Mouse (Mus musculus): ENCODE data around the gene Tmem177.

Tmem177 gene

GRCm38 (mm10) chr1:119912953-119913814, at the start of gene Tmem177:
Gene Tmem177 (minus strand): TSS chr1:119913208.
- peak; percentile 89 for DNase-seq

- DNase-seq: no peak
Observed at GRCm38 (mm10) chr1:119959920-119960319, 46.9 kb upstream of the Tmem177 start.

GRCm38 (mm10) chr1:119959464-119959863, 46.5 kb upstream of the Tmem177 start:
- no peak for DNase-seq

GRCm38 (mm10) chr1:119957716-119958222, 44.8 kb upstream of the Tmem177 start:
- DNase-seq: peak; percentile 8

DNA sequence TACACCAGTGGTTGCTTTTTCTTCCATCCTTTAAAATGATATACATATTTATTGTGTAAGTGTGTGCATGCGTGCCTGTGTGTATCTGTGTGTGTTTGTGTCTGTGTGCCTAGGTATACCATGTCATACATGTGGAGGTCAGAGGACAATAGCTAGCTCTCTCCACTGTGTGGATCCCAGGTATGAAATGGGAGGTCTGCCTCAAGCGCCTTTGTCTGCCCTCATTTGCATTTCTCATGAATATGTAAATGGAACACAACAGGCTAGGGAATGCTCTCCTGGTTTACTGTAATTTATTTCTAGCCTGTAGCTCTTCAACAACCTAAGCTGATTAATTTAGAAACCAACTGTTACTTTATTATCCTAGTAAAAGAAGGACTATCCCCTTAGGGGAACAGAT, 41.7 kb upstream of the Tmem177 start:
- no peak for DNase-seq

- no peak for DNase-seq
Observed at GRCm38 (mm10) chr1:119953456-119953855, 40.4 kb upstream of the Tmem177 start.

GRCm38 (mm10) chr1:119950086-119950485, 37.1 kb upstream of the Tmem177 start:
- no peak for DNase-seq

DNA sequence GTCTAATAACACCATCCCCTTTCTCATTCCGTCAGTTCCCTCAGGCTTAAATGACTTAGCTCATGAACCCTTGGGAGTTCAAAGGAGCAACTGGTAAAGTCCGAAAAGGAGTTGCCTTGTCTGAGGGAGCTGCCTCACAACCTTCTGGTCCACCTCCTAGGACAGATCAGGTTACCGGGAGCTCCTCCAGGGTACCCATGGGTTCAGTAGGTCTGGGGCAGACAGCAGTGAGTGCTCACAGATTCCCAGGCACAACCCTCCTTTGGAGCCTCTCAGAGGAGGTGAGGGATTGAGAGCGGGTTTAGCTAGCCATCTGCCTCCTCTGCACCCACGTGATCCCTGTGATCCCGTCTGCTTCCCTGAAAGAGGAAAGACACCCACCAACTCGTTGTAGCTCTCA, 23.9 kb upstream of the Tmem177 start:
- no peak for DNase-seq

GRCm38 (mm10) chr1:119931421-119932150, 18.6 kb upstream of the Tmem177 start:
- no peak for DNase-seq

- DNase-seq: no peak
Observed at GRCm38 (mm10) chr1:119929715-119930114, 16.7 kb upstream of the Tmem177 start.

DNA sequence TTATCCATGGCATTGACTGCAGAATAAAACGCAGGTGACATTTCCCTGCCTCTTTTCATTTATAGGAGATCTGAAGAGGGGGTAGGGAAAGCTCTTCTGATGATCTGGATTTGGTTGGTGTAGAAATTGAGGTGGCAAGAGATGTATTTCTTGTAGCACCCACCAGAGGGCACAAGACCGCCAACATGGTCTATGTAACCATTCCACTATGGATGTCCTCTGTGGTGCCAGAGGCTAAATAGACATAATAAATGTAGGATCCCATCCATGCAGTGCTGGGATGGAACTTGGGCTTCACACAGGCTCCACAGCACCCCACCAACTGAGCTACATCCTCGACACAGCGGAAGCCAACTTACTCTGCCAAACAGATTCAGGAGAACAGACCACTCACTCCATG, 6.3 kb upstream of the Tmem177 start:
- no peak for DNase-seq

GRCm38 (mm10) chr1:119916823-119917371, 3.9 kb upstream of the Tmem177 start:
- no peak for DNase-seq

GRCm38 (mm10) chr1:119907206-119907748, 5.7 kb downstream of the Tmem177 start:
- no peak for DNase-seq

- DNase-seq: no peak
Observed at GRCm38 (mm10) chr1:119903231-119903620, 9.8 kb downstream of the Tmem177 start.

- no peak for DNase-seq
Observed at GRCm38 (mm10) chr1:119902551-119903230, 10.3 kb downstream of the Tmem177 start.

DNA sequence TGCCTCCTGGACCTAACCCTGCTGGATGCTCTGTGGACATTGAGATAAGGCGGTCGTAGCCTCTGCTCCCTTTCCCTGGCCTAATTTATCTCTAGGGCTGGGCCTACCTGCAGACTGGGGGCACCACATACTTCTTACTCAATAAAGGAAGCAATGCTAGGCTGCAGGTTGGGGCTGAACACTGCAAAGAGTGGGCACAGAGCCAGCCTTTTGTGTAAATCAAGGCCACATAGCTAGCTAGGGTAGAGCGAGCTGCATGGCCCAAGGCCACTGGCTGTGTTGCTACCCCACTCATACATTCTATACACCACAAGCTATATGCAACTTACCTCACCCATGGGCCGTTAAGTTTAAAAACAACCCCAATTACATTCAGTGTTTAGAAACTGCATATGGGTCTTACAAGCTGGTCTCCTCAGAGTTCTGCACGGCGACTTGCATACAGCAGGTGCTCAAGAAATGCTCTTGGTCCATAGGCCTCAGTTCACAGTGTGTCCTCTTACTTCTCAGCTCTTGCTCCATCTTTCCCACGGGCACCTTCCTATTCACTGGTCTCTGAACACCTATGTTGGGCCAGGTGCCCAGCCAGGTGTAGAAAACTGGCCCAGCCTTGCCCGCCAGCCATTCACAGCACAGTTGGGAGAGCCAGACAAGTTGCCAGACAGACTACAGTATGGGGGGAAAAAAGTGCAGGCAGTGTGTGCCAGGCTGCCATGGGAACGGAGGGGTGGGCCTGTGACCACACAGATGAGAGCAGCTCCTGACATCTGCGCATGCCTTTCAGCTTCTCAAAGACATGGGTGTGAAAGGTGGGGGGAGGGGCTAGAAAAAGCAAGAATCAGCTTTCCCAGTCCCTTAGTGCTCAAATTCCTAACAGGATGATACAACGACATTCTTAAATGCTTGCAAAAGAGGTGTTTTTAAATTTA, 13.5 kb downstream of the Tmem177 start:
- DNase-seq: peak; percentile 71

DNA sequence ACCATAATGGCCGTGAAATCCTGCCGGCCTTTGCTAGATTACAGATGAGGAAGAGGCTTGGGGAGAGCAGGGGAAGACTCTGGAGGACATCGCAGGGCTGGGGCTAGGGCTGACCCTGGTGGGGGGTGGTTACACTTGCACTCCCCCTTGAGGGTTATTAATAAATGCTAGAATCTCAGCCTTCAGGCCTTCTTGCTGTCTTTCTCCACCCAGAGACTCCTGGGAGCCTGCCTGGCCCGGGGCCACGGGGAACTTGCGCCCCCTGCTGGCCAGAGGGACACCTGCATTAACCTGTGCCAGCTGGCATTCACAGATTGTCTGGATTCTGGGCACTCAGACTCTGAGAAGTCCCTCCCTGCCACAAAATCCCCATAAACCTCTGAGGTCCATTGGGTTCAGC, 18.1 kb downstream of the Tmem177 start:
- peak; percentile 54 for DNase-seq

DNA sequence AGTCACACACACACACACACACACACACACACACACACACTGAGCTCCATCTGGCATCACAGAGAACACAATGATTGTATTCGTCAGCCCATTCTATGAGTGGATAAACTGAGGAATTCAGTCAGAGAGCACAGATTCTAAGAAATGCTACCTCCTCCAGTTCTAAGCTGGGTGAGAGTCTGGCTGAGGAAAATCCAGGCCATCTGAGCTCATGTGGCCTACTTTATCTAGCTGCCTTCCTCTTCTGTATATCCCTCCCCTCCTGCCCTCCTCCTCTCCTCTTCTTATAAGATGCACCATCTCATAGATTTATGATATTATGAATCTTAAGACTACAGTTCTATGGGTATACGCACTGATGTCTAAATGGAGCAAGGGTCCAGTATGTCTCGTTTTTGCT, 19.4 kb downstream of the Tmem177 start:
- DNase-seq: no peak

GRCm38 (mm10) chr1:119892933-119893332, 20.1 kb downstream of the Tmem177 start:
- DNase-seq: no peak

DNA sequence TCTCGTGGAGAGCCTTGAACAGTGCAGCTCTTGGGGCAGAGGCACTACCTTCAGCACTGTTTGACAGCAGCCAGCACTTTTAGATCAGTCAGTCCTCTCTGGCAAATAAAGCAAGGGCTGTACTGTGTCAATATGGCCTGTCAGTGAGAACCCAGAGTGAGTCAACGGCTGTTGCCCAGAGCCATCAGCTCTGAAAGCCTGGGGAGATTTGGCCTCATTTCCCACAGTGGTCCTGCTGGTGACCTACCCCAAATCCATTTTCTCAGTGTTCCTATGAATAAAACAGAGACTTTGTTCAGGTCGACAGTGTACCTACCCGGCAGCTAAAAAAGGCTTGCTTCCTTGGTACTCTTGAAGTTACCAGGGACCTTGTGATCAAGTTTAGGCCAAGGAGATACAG, 21.1 kb downstream of the Tmem177 start:
- no peak for DNase-seq

DNA sequence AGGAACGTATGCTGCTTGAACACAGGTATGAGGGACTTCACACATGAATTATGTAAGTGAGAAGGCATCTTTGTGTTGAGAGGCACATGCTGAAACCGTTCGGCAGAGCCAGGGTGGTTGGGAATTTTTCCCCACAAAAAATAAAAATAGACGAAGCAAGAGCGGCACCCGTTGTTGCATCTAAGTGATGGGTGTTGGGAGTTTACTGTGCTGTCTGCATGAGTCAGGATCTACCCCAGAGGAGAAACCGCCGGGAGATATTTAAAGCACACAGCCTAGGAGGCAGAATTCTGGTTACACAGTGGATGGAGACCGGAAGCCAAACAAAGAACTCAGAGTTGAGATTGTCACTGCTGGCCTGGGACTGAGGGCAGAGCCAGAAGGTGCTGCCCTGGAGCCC, 21.9 kb downstream of the Tmem177 start:
- DNase-seq: no peak

DNA sequence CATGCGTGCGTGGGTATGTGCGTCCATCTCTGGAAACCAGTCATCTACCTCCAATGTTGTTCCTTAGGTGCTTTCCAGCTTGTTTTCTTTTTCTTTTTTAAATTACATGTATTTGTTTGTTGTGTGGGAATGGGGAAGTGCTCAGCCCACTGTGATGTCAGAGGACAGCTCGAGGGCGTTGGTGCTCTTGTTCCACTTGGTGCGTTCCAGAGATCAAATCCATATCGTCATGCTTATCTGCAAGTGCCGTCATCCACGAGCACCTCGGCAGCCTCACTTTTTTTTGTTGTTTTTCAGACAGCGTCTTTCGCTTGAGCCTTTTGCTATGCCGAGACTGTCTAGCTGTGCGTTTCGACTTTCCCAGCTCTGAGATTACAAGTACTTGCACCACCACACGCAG, 23.7 kb downstream of the Tmem177 start:
- DNase-seq: no peak

Measured in right cerebral cortex, postnatal 4 days (tissue).